ENCODE assay signal across 8 mouse cellular contexts in the genomic region with DNA sequence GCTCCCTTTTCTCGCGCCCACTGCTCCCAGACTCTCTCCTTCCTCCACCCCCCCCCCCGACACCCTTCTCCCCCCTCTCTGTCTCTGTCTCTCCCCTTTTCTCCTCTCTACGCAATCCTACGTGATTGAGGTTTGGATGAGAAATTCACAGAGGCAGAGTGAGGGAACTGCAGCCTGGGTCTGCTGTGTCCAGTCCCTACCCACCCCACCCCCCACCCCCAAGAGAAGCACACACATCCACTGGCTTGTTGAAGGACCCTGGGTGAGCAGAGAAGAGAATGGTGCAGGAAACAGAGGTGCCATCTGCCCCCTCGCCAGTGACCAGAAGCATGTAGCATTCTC.
A peak's percentile ranks its signal among the peaks of the same experiment; 100 is the strongest.
DNase-seq lines count a peak whose midpoint lies in the region; ATAC-seq and TF ChIP-seq lines count a peak whose summit lies in the region.

No protein-coding gene starts in this region.

- H3K27me3 ChIP-seq in heart, embryonic 12.5 days (replicated peaks): peaks cover 42% of the 10 kb centered on the region
- peaks cover 24% of the 10 kb centered on the region for H3K27me3 ChIP-seq in hindbrain, embryonic 12.5 days
- H3K27me3 ChIP-seq in midbrain, embryonic 13.5 days: peaks cover 23% of the 10 kb centered on the region

- H3K9ac ChIP-seq in heart, embryonic 12.5 days: peak overlapping the region; percentile 69; the same call in 1 of the 2 replicates
- peak overlapping the region; percentile 80 for H3K9ac ChIP-seq in hindbrain, embryonic 12.5 days
- H3K9ac ChIP-seq in midbrain, embryonic 13.5 days (replicated peaks): peak overlapping the region; percentile 76

- intact Hi-C loops in heart, postnatal 25 days (cut with DNase I): no loop called here

- H3K4me3 ChIP-seq in heart, embryonic 12.5 days: peak overlapping the region; percentile 69
- peak overlapping the region; percentile 78 for H3K4me3 ChIP-seq in hindbrain, embryonic 12.5 days
- H3K4me3 ChIP-seq in midbrain, embryonic 13.5 days (replicated peaks): peak overlapping the region; percentile 81

- 0 out of 2 replicates have a peak, but pooled peaks have one; percentile 9 for ATAC-seq in heart, embryonic 12.5 days (ENCODE audit: insufficient number of reproducible peaks, low FRiP score)
- peak; percentile 51 for ATAC-seq in hindbrain, embryonic 12.5 days (ENCODE audit: low FRiP score)
- ATAC-seq in midbrain, embryonic 13.5 days: peak; percentile 75

- no peak for DNase-seq in heart, postnatal 25 days (ENCODE audit: low spot score)
- peak; percentile 68 for DNase-seq in brain, embryonic 14.5 days (ENCODE audit: low read depth)
- no peak for DNase-seq in thymus, postnatal 4 days
- no peak for DNase-seq in left cerebral cortex, adult 9 months (ENCODE audit: low spot score in 2 of 2)
- no peak for DNase-seq in gastrocnemius, adult 18-20 months (ENCODE audit: low spot score)

- H3K4me2 ChIP-seq in heart, embryonic 12.5 days: peak overlapping the region; percentile 99
- H3K4me2 ChIP-seq in hindbrain, embryonic 12.5 days (replicated peaks): peak overlapping the region; percentile 96
- H3K4me2 ChIP-seq in midbrain, embryonic 13.5 days (replicated peaks): peak overlapping the region; percentile 92

- H3K27ac ChIP-seq in heart, embryonic 12.5 days (ENCODE audit: poor library complexity, severe bottlenecking): no peak overlapping the region
- peak overlapping the region; percentile 75 for H3K27ac ChIP-seq in hindbrain, embryonic 12.5 days
- peak overlapping the region; percentile 79 for H3K27ac ChIP-seq in midbrain, embryonic 13.5 days

- WGBS in heart, embryonic 12.5 days: 1% methylated on average over 6 of the region's 6 CpGs
- 0% methylated on average over 6 of the region's 6 CpGs for WGBS in hindbrain, embryonic 12.5 days
- WGBS in midbrain, embryonic 13.5 days: 0% methylated on average over 6 of the region's 6 CpGs

- no peaks in the 10 kb centered on the region for H3K36me3 ChIP-seq in heart, embryonic 12.5 days
- H3K36me3 ChIP-seq in hindbrain, embryonic 12.5 days: no peaks in the 10 kb centered on the region
- H3K36me3 ChIP-seq in midbrain, embryonic 13.5 days: no peaks in the 10 kb centered on the region

- no peaks in the 10 kb centered on the region for H3K9me3 ChIP-seq in heart, embryonic 12.5 days (replicated peaks)
- no peaks in the 10 kb centered on the region for H3K9me3 ChIP-seq in hindbrain, embryonic 12.5 days (replicated peaks)
- no peaks in the 10 kb centered on the region for H3K9me3 ChIP-seq in midbrain, embryonic 13.5 days

- TF ChIP-seq CTCF in brain, embryonic 14.5 days (IDR thresholded peaks at IDR 0.05; ENCODE audit: borderline replicate concordance, extremely low read depth, insufficient read depth, insufficient read length): 0 out of 2 replicates have a peak, but pooled peaks have one; percentile 19

- H3K4me1 ChIP-seq in heart, embryonic 12.5 days (replicated peaks): 0 out of 2 replicates have a peak, but pooled peaks cover 8% of the 10 kb centered on the region
- peaks cover 13% of the 10 kb centered on the region; the same call in 1 of the 2 replicates for H3K4me1 ChIP-seq in hindbrain, embryonic 12.5 days
- H3K4me1 ChIP-seq in midbrain, embryonic 13.5 days (replicated peaks): peaks cover 5% of the 10 kb centered on the region

- 0 out of 2 replicates have a peak, but pooled peaks have one; percentile 1 for TF ChIP-seq POLR2A in brain, embryonic 14.5 days (IDR thresholded peaks at IDR 0.05; ENCODE audit: borderline replicate concordance, extremely low read depth, insufficient read depth, insufficient read length, poor library complexity, severe bottlenecking)

Comparison
In these comparisons a context has a peak if more than half of its experiments do, and no peak if none do; other contexts are left out.
1. ATAC-seq: peak in every context shown above with its lines; median percentile 75 in midbrain, embryonic 13.5 days; 51 in hindbrain, embryonic 12.5 days; 9 in heart, embryonic 12.5 days.